Mouse (Mus musculus) T-helper 1 cell (primary cell): ENCODE measurements at regions not wholly inside any gene's neighbourhood (a gene's known extent, or its start where the extent isn't known, plus 50 kb on each side); places are given as distances from the start of the nearest gene placed in this dataset.

Experiments used
- in situ Hi-C: fragments of 300-600 bp; cut with MboI, MseI; formaldehyde crosslinking; loops from one replicate; pipeline ENCODE4 v1.15.1; 2025; ENCODE audit warnings: high pct_unique_total_duplicates

- in situ Hi-C loops, result no loop called here
Measured at GRCm38 (mm10) chr6:139027696-139028095, 369.4 kb upstream of the Igbp1b start.

DNA sequence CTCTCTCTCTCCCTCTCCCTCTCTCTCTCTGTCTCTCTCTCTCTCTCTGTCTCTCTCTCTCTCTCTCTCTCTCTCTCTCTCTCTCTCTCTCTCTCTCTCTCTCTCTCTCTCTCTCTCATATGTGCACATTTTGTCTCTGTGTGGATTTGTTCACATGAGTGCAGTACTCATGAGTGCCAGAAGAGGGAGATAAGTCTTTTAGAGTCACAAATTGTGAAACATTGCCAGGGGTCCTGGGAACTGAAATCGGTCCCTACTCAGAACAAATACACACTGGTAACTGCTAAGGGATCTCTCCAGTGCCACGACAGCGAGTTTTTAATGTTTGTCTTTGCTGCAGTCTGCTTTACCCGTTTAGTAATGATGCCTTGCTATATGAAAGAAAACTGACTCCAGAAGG, 356.2 kb upstream of the Igbp1b start:
- in situ Hi-C loops, result no loop called here

- in situ Hi-C loops, result no loop called here
Measured at GRCm38 (mm10) chr6:139010501-139010900, 352.2 kb upstream of the Igbp1b start.
